ENCODE assay signal across 14 mouse cellular contexts in the genomic region with DNA sequence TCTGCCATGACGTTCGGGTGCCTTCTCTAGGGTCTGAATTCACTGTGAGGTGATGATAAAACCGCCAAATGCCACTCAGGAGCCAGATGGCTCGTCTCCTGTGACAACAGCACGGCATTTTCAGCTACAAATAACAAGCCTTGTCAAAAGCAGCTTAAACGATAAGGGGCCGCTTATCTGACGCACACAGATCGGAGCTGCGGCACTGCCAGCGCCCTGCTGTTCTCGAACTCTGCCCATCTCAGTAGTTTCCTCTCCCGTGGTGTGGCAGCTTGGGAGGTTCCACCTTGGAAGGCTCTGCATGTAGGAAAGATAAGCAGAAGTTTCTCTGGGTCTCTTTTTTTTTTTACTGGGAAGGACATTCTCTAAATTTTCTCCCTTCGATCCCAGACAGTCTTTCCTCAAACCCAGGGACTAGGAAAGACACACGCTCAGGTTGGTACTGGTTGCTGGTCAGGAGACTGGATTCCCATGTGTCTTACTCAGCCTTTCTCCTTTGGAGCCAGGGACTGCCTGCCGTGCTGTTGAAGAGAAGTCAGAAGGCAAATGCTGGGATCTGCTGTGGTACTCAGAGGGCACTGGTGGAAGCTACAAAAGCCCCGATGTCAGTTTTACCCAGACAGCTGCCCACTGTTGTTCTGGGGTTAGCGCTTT.
DNase-seq lines count a peak whose midpoint lies in the region; ATAC-seq and TF ChIP-seq lines count a peak whose summit lies in the region.
"Had no signal": no experiment of that assay in that cellular context is flagged by ENCODE, and none has a peak within 500 bp of the region (broad histone marks: within the 10 kb centered on the region; RNA-seq: fewer than 3 reads in every experiment).

No protein-coding gene starts in this region.

- H3K4me1 ChIP-seq in forebrain, embryonic 13.5 days, result 0 out of 2 replicates have a peak, but pooled peaks cover 13% of the 10 kb centered on the region
- H3K4me1 ChIP-seq in forebrain, embryonic 12.5 days, result no peaks in the 10 kb centered on the region
- peaks cover 9 to 20% of the 10 kb centered on the region in 2 experiments for H3K4me1 ChIP-seq in liver, embryonic 14.5 days (replicated peaks; ENCODE audit: control insufficient read depth in 2 of 2, insufficient read depth in 2 of 2, low read length in 1 of 2)
- H3K4me1 ChIP-seq: hindbrain, embryonic 15.5 days had no signal

- TF ChIP-seq EP300 in liver, embryonic 14.5 days (IDR thresholded peaks at IDR 0.05; ENCODE audit: low read depth), result peak; percentile 85

- H3K9ac ChIP-seq in forebrain, embryonic 13.5 days, result no peak overlapping the region
- H3K9ac ChIP-seq in forebrain, embryonic 12.5 days, result no peak overlapping the region
- H3K9ac ChIP-seq in liver, embryonic 14.5 days (replicated peaks), result peak overlapping the region; percentile 54
- H3K9ac ChIP-seq: hindbrain, embryonic 15.5 days had no signal

- H3K36me3 ChIP-seq in forebrain, embryonic 13.5 days (ENCODE audit: poor library complexity, severe bottlenecking), result no peaks in the 10 kb centered on the region
- H3K36me3 ChIP-seq in forebrain, embryonic 12.5 days (replicated peaks), result no peaks in the 10 kb centered on the region
- no peaks in the 10 kb centered on the region for H3K36me3 ChIP-seq in liver, embryonic 14.5 days (replicated peaks; ENCODE audit: control insufficient read depth, insufficient read depth, low read depth)
- H3K36me3 ChIP-seq: hindbrain, embryonic 15.5 days had no signal

- H3K27me3 ChIP-seq in forebrain, embryonic 13.5 days, result no peaks in the 10 kb centered on the region
- H3K27me3 ChIP-seq in forebrain, embryonic 12.5 days, result no peaks in the 10 kb centered on the region
- H3K27me3 ChIP-seq in liver, embryonic 14.5 days (ENCODE audit: control insufficient read depth, insufficient read depth, low read length), result no peaks in the 10 kb centered on the region
- H3K27me3 ChIP-seq: hindbrain, embryonic 15.5 days had no signal

- no peak overlapping the region for H3K27ac ChIP-seq in forebrain, embryonic 13.5 days
- no peak overlapping the region for H3K27ac ChIP-seq in forebrain, embryonic 12.5 days
- H3K27ac ChIP-seq in liver, embryonic 14.5 days, result peak overlapping the region; percentile 79
- H3K27ac ChIP-seq: hindbrain, embryonic 15.5 days had no signal

- 64% methylated on average over 18 of the region's 18 CpGs for WGBS in forebrain, embryonic 13.5 days
- WGBS in forebrain, embryonic 12.5 days, result 73% methylated on average over 18 of the region's 18 CpGs
- WGBS in liver, embryonic 14.5 days (ENCODE audit: insufficient replicate concordance), result 32% methylated on average over 18 of the region's 18 CpGs

- H3K4me3 ChIP-seq in forebrain, embryonic 13.5 days, result no peak overlapping the region
- H3K4me3 ChIP-seq in forebrain, embryonic 12.5 days (replicated peaks), result no peak overlapping the region
- peak overlapping the region; percentile 27 to 59 for H3K4me3 ChIP-seq in liver, embryonic 14.5 days (ENCODE audit: insufficient read depth in 1 of 2, low read depth in 2 of 2, low read length in 2 of 2)
- H3K4me3 ChIP-seq: hindbrain, embryonic 15.5 days had no signal

- no peaks in the 10 kb centered on the region for H3K9me3 ChIP-seq in forebrain, embryonic 13.5 days (replicated peaks)
- H3K9me3 ChIP-seq in forebrain, embryonic 12.5 days, result no peaks in the 10 kb centered on the region
- no peaks in the 10 kb centered on the region for H3K9me3 ChIP-seq in liver, embryonic 14.5 days (ENCODE audit: control insufficient read depth, low read length)

- ATAC-seq in forebrain, embryonic 13.5 days, result peak; percentile 24; the same call in 1 of the 2 replicates
- ATAC-seq in forebrain, embryonic 12.5 days (ENCODE audit: low FRiP score), result no peak
- ATAC-seq in liver, embryonic 14.5 days (ENCODE audit: insufficient read depth), result peak; percentile 94
- ATAC-seq: Patski had no signal

- no peak overlapping the region; the same call in 1 of the 2 replicates for H3K4me2 ChIP-seq in forebrain, embryonic 13.5 days
- no peak overlapping the region for H3K4me2 ChIP-seq in forebrain, embryonic 12.5 days
- H3K4me2 ChIP-seq in liver, embryonic 14.5 days (ENCODE audit: low read depth), result peak overlapping the region; percentile 65
- H3K4me2 ChIP-seq: hindbrain, embryonic 15.5 days had no signal

- no peak for TF ChIP-seq CTCF in liver, embryonic 14.5 days (IDR thresholded peaks at IDR 0.05; ENCODE audit: low read depth)

- DNase-seq in layer of hippocampus, adult 11-12 months (ENCODE audit: low spot score), result peak; percentile 7
- no peak for DNase-seq in layer of hippocampus, adult 9-10 months (ENCODE audit: low spot score)
- peak; percentile 71 for DNase-seq in c-Kit-negative CD71-positive TER-119-positive erythroid progenitor cells, embryonic 14.5 days (ENCODE audit: low read depth, low spot score)
- peak; percentile 80 to 93 (median 92) for DNase-seq in liver, embryonic 14.5 days (ENCODE audit: low read depth in 3 of 3, low spot score in 3 of 3)
- no peak for DNase-seq in embryo, embryonic 9.5 days (ENCODE audit: extremely low spot score)
- no peak for DNase-seq in T-cell, adult 2 months (ENCODE audit: low spot score)
- DNase-seq: adrenal gland, postnatal 36 days; B cell, adult 2 months; kidney, postnatal 36 days; lung, postnatal 14 days had no signal

Comparison
In these comparisons a context has a peak if more than half of its experiments do, and no peak if none do; other contexts are left out.
1. DNase-seq: peak in layer of hippocampus, adult 11-12 months (single experiment), c-Kit-negative CD71-positive TER-119-positive erythroid progenitor cells, embryonic 14.5 days (single experiment) and liver, embryonic 14.5 days (3 of 3); none in layer of hippocampus, adult 9-10 months (single experiment), embryo, embryonic 9.5 days (single experiment) and T-cell, adult 2 months (single experiment).
2. H3K4me3 ChIP-seq: peak in liver, embryonic 14.5 days (2 of 2); none in forebrain, embryonic 13.5 days (single experiment) and forebrain, embryonic 12.5 days (single experiment).